Mouse (Mus musculus) kidney, embryonic 16.5 days (tissue): ENCODE data around the gene Tmem170b. TPM values are rescaled to one million over a fixed set of nuclear protein-coding genes. Genes with fewer than 3 reads are reported as not detected.
"Not testable (repeated sequence)": the region's sequence is repeated elsewhere in the genome, so short reads cannot be mapped to it uniquely, and the experiment has no call there.

Experiments
- ATAC-seq: fragments of 200-750 bp; cut with Nextera tagmentation; 2 replicates; pipeline ENCODE4 v1.8.0; 2017; ENCODE audit warnings: moderate TSS enrichment; ENCODE audit not compliant: low FRiP score, low TSS enrichment
- H3K27ac ChIP-seq: fragments of 300-500 bp; sonication (generic); 2 replicates; pipeline ENCODE4 v1.5.1; 2014; ENCODE audit warnings: low read length
- H3K27me3 ChIP-seq: fragments of 300-500 bp; sonication (generic); 2 replicates; pipeline ENCODE4 v1.6.1; 2014; ENCODE audit warnings: low read length, control low read depth, mixed read lengths; ENCODE audit not compliant: insufficient read depth
- H3K36me3 ChIP-seq: fragments of 300-500 bp; sonication (generic); 2 replicates; pipeline ENCODE4 v1.6.1; 2014; ENCODE audit warnings: low read length, control low read depth, mixed read lengths; ENCODE audit not compliant: insufficient read depth
- H3K4me1 ChIP-seq: fragments of 300-500 bp; sonication (generic); 2 replicates; pipeline ENCODE4 v1.6.1; 2014; ENCODE audit warnings: low read length, control low read depth, mixed read lengths; ENCODE audit not compliant: insufficient read depth
- H3K4me2 ChIP-seq: fragments of 300-500 bp; sonication (generic); replicated peaks from 2 replicates; pipeline ENCODE4 v1.6.1; 2014; ENCODE audit warnings: low read depth, low read length
- H3K4me3 ChIP-seq: fragments of 300-500 bp; sonication (generic); 2 replicates; pipeline ENCODE4 v1.5.1; 2014; ENCODE audit warnings: mild to moderate bottlenecking, low read length
- H3K9ac ChIP-seq: fragments of 300-500 bp; sonication (generic); replicated peaks from 2 replicates; pipeline ENCODE4 v1.6.1; 2014; ENCODE audit warnings: low read length
- H3K9me3 ChIP-seq: fragments of 300-500 bp; sonication (generic); 2 replicates; pipeline ENCODE4 v1.6.1; 2016; ENCODE audit warnings: low read length, control low read depth
- WGBS: fragments of 180-500 bp; shearing (Covaris S2); extraction: QIAGEN DNeasy Blood & Tissue Kit; methylation state at CpG from one replicate; pipeline ENCODE4 v1.1.7; 2014; 5-methylcytosine and 5-hydroxymethylcytosine counted together
- polyA plus RNA-seq: library from polyadenylated mRNA; unstranded; fragments of >200 nt; fragmentation: Nextera tagmentation; extraction: Ambion mirVana; gene quantifications from 2 replicates; pipeline ENCODE4 v1.2.1, GENCODE M21; 2015

The Tmem170b gene
- polyA plus RNA-seq, 1 experiment from 2014 or later: 9.0 TPM

- WGBS: 67% methylated on average over 9 of the region's 9 CpGs
- peaks cover 36% of the 10 kb centered on the region for H3K4me1 ChIP-seq
- H3K9ac ChIP-seq, H3K27me3 ChIP-seq, H3K36me3 ChIP-seq, H3K4me3 ChIP-seq, H3K4me2 ChIP-seq, H3K9me3 ChIP-seq: not testable (repeated sequence)
- peak; percentile 50; the same call in 1 of the 2 replicates for ATAC-seq
- H3K27ac ChIP-seq: 0 out of 2 replicates have a peak overlapping the region, but pooled peaks have one; percentile 24
Measured at GRCm38 (mm10) chr13:41674608-41675007, 68.9 kb downstream of the Tmem170b start.

DNA sequence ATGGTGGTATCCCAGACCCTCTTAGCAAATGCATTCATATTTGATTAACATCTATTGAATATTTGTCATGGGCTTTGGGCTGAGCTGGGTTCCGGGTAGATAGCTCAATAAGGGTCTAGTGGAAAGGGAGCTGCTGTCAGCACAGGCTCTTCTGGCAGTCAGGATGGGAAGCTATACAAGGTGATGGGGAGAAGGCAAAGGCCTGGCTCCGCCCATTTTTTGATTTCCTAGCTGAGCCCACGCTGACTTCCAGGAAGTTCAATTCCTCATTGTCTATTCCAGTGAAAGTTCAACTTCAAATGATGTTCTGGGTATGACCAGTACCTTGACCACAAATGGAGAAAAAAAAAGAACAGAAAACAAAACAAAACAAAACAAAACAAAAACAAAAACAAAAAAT lies 69.8 kb downstream of the Tmem170b start:
- peak overlapping the region; percentile 50; the same call in 1 of the 2 replicates for H3K27ac ChIP-seq

DNA sequence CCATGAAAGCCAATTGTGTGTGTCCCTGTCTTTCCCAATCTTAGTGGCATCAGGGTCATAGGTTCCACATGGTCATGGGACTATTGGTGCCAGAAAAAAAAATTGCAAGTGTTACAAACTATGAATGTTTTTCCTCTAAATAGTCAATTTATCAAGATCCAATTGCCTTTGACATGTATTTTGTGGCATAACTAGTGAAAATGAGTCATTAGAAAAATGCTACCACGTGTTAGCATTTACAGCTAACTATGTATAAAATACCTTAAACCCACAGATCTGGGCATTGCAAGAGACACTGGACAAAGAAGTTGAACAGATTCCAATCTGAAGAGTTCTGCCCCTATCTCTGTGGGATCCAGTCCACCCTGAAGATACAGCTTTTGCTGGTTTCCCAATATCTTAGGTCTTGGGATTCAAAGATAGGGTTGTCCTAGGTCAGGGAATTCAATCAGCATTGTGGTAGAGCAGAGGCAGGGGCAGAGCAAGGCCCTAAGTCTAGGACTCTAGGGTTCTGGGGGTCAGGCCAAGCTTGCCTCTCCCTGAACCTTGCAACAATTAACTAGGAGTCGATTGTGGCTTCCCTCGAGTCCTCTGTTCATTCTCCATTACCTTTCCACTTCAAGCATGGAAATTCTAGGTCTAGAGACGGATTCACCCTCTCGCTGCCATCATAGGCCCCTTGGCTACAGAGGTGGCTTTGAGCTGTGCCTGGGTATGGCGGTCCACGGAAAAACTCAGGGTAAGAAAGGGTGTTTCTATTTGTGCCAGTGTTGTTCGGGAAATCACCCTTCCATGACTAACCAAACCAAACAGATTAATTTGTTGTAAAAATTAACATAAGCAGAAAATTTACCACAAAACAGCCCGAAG lies 70.5 kb downstream of the Tmem170b start:
- H3K4me2 ChIP-seq: no peak overlapping the region
- no peak overlapping the region for H3K4me3 ChIP-seq
- no peaks in the 10 kb centered on the region for H3K9me3 ChIP-seq
- WGBS: 52% methylated on average over 9 of the region's 9 CpGs
- peak overlapping the region; percentile 79 for H3K27ac ChIP-seq
- no peaks in the 10 kb centered on the region for H3K27me3 ChIP-seq
- peaks cover 43% of the 10 kb centered on the region for H3K4me1 ChIP-seq
- H3K36me3 ChIP-seq: no peaks in the 10 kb centered on the region
- H3K9ac ChIP-seq: no peak overlapping the region
- peak; percentile 61 for ATAC-seq

More for the DNA sequence above, 69.8 kb downstream of the Tmem170b start:
- Histone ChIP-seq H3K27me3 (no peaks in the 10 kb centered on the region), H3K9ac (no peak overlapping the region), H3K9me3 (no peaks in the 10 kb centered on the region), H3K36me3 (no peaks in the 10 kb centered on the region), H3K4me1 (peaks cover 36% of the 10 kb centered on the region), H3K4me2 (no peak overlapping the region), H3K4me3 (no peak overlapping the region)
- ATAC-seq: no peak
- WGBS: 90% methylated on average over 3 of the region's 3 CpGs

GRCm38 (mm10) chr13:41676836-41677186 lies 71.1 kb downstream of the Tmem170b start:
- ATAC-seq: peak; percentile 97
- no peak overlapping the region for H3K4me3 ChIP-seq
- peaks cover 43% of the 10 kb centered on the region for H3K4me1 ChIP-seq
- no peaks in the 10 kb centered on the region for H3K27me3 ChIP-seq
- no peaks in the 10 kb centered on the region for H3K36me3 ChIP-seq
- 17% methylated on average over 7 of the region's 7 CpGs for WGBS
- no peaks in the 10 kb centered on the region for H3K9me3 ChIP-seq
- no peak overlapping the region for H3K9ac ChIP-seq
- no peak overlapping the region for H3K4me2 ChIP-seq
- peak overlapping the region; percentile 79 for H3K27ac ChIP-seq

GRCm38 (mm10) chr13:41680854-41681549 lies 75.3 kb downstream of the Tmem170b start:
- no peak for ATAC-seq
- Histone ChIP-seq H3K4me3 (no peak overlapping the region), H3K27me3 (no peaks in the 10 kb centered on the region), H3K9ac (no peak overlapping the region), H3K4me1 (peaks cover 26% of the 10 kb centered on the region), H3K9me3 (no peaks in the 10 kb centered on the region), H3K4me2 (no peak overlapping the region), H3K27ac (peak overlapping the region; percentile 54), H3K36me3 (no peaks in the 10 kb centered on the region)
- WGBS: 62% methylated on average over 12 of the region's 12 CpGs

DNA sequence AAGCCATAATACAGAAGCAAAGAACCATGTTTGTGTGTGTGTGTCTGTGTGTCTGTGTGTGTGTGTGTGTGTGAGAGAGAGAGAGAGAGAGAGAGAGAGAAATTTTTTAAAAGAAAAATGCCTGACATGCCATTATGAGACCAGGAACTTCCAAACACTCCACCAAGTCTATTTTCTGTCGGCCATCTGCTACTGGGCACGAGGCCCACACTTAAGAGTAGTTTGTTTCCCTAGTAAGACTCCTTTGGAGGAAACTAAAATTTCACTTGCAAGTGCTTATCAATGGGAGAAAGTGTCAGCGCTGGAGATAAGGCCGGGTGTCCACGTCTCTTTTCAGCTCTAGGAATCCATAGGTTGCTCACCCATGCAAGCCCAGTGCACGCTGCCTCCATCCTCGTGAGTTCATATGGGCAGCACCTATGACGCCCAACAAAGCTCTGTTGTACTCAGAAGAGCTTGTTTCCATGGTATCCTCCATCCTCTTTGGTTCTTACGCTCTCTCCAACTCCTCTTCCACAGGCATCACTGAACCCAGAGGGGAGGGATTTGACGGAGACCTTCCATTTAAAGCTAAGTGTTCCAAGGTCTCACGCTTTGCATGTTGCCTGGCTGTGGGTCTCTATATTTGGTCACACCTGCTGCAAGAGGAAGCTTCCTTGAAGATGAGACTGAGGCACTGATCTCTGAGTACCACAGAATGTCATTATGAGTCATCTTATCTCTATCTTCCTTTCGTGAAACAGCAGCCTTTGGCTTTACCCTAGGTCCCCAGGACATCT lies 76.8 kb downstream of the Tmem170b start:
- ATAC-seq: no peak
- Histone ChIP-seq H3K9ac (no peak overlapping the region), H3K4me3 (no peak overlapping the region), H3K27me3 (no peaks in the 10 kb centered on the region), H3K9me3 (no peaks in the 10 kb centered on the region), H3K27ac (no peak overlapping the region), H3K4me1 (peaks cover 11% of the 10 kb centered on the region; the same call in 1 of the 2 replicates), H3K4me2 (no peak overlapping the region), H3K36me3 (no peaks in the 10 kb centered on the region)
- 90% methylated on average over 12 of the region's 12 CpGs for WGBS

DNA sequence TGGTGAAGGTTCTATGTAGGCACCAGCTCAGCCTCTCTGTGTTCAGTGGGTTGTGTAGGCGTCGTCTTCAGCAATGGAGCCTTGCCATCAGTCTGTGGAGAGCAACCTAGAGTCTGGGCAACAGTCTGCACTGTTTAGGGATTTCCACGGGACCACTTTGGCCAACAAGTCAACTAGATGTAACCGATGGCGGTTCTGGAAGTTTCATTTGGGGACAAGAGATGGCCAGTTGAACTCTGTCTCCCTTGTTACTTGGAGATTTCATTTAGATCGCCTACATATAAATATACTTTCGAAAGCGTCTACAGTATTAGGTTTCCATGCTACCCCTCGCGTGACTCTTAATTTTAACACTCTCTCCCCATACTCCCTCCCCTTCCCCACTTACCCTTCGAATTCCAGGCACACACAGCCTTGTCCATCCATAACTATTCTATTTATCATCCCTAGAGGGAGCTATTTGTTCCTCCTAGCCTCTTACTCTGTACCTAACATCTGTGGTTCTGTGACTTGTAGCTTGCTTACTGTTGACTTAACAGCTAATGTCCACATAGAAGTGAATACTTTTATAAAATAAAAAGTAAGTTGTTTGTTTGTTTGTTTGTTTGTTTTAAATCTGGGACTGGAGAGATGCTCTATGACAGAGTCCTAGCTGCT lies 77.8 kb downstream of the Tmem170b start:
- Histone ChIP-seq H3K9me3 (no peaks in the 10 kb centered on the region), H3K27ac (no peak overlapping the region), H3K9ac (no peak overlapping the region), H3K4me2 (no peak overlapping the region), H3K4me3 (no peak overlapping the region), H3K27me3 (no peaks in the 10 kb centered on the region), H3K36me3 (no peaks in the 10 kb centered on the region), H3K4me1 (peaks cover 9% of the 10 kb centered on the region)
- no peak for ATAC-seq
- 87% methylated on average over 11 of the region's 11 CpGs for WGBS

GRCm38 (mm10) chr13:41685499-41685898 lies 79.8 kb downstream of the Tmem170b start:
- WGBS: 56% methylated on average over 11 of the region's 11 CpGs
- Histone ChIP-seq H3K9me3 (no peaks in the 10 kb centered on the region), H3K27me3 (no peaks in the 10 kb centered on the region), H3K4me1 (peaks cover 24% of the 10 kb centered on the region), H3K27ac (no peak overlapping the region), H3K36me3 (no peaks in the 10 kb centered on the region), H3K4me2 (no peak overlapping the region), H3K9ac (no peak overlapping the region), H3K4me3 (no peak overlapping the region)
- no peak for ATAC-seq

- Histone ChIP-seq H3K36me3 (no peaks in the 10 kb centered on the region), H3K4me1 (peaks cover 17% of the 10 kb centered on the region), H3K9ac (peak overlapping the region; percentile 25; the same call in 1 of the 2 replicates), H3K27me3 (no peaks in the 10 kb centered on the region), H3K4me3 (no peak overlapping the region), H3K27ac (peak overlapping the region; percentile 97), H3K9me3 (no peaks in the 10 kb centered on the region), H3K4me2 (no peak overlapping the region)
- 38% methylated on average over 6 of the region's 6 CpGs for WGBS
- ATAC-seq: peak; percentile 79
Measured at GRCm38 (mm10) chr13:41689055-41689454, 83.3 kb downstream of the Tmem170b start.
